Mouse (Mus musculus): ENCODE results near the gene Trim63. TPM values are rescaled to one million over a fixed set of nuclear protein-coding genes. Genes with fewer than 3 reads are reported as not detected.
"Not testable (repeated sequence)": the region's sequence is repeated elsewhere in the genome, so short reads cannot be mapped to it uniquely, and the experiment has no call there.

The Trim63 gene
- polyA plus RNA-seq, 1 experiment, result 0.04 TPM

GRCm38 (mm10) chr4:134341231-134341630 is 26.3 kb downstream of the Trim63 start:
- not testable (repeated sequence) for DNase-seq (ENCODE audit: low spot score)

- no peak for DNase-seq (ENCODE audit: low spot score)
These were observed 27.4 kb downstream of the Trim63 start for GRCm38 (mm10) chr4:134342213-134342779.

- no peak for DNase-seq (ENCODE audit: low spot score)
These were observed 28.4 kb downstream of the Trim63 start, which contains the start of gene Slc30a2 for GRCm38 (mm10) chr4:134343071-134344031. Slc30a2 (plus strand) TSS chr4:134343181.

- DNase-seq (ENCODE audit: low spot score), result no peak
These were observed 29.7 kb downstream of the Trim63 start for GRCm38 (mm10) chr4:134344620-134345019.

GRCm38 (mm10) chr4:134345802-134346201 is 30.9 kb downstream of the Trim63 start:
- no peak for DNase-seq (ENCODE audit: low spot score)

GRCm38 (mm10) chr4:134348078-134348477 is 33.2 kb downstream of the Trim63 start:
- no peak for DNase-seq (ENCODE audit: low spot score)

- no peak for DNase-seq (ENCODE audit: low spot score)
These were observed 33.6 kb downstream of the Trim63 start for GRCm38 (mm10) chr4:134348545-134348944.

- no peak for DNase-seq (ENCODE audit: low spot score)
These were observed 34.9 kb downstream of the Trim63 start for GRCm38 (mm10) chr4:134349829-134350228.

- DNase-seq (ENCODE audit: low spot score), result no peak
These were observed 35.7 kb downstream of the Trim63 start for GRCm38 (mm10) chr4:134350641-134351040.

GRCm38 (mm10) chr4:134351329-134352260 is 36.7 kb downstream of the Trim63 start:
- no peak for DNase-seq (ENCODE audit: low spot score)

- DNase-seq (ENCODE audit: low spot score), result no peak
These were observed 37.4 kb downstream of the Trim63 start for GRCm38 (mm10) chr4:134352261-134352707.

- no peak for DNase-seq (ENCODE audit: low spot score)
These were observed 38.0 kb downstream of the Trim63 start for GRCm38 (mm10) chr4:134352929-134353328.

- DNase-seq (ENCODE audit: low spot score), result no peak
These were observed 38.8 kb downstream of the Trim63 start for GRCm38 (mm10) chr4:134353527-134354409.

GRCm38 (mm10) chr4:134355841-134356452 is 41.0 kb downstream of the Trim63 start:
- no peak for DNase-seq (ENCODE audit: low spot score)

GRCm38 (mm10) chr4:134356591-134357460 is 41.9 kb downstream of the Trim63 start:
- no peak for DNase-seq (ENCODE audit: low spot score)

GRCm38 (mm10) chr4:134357461-134357771 is 42.5 kb downstream of the Trim63 start:
- DNase-seq (ENCODE audit: low spot score), result no peak

- no peak for DNase-seq (ENCODE audit: low spot score)
These were observed 44.7 kb downstream of the Trim63 start for GRCm38 (mm10) chr4:134359649-134360048.

- no peak for DNase-seq (ENCODE audit: low spot score)
These were observed 46.3 kb downstream of the Trim63 start for GRCm38 (mm10) chr4:134361215-134361614.

GRCm38 (mm10) chr4:134362124-134362523 is 47.2 kb downstream of the Trim63 start:
- no peak for DNase-seq (ENCODE audit: low spot score)
